ENCODE assay signal across 29 mouse cellular contexts in genomic region chr2:38129961-38130802, GRCm38 (mm10).
DNase-seq lines count a peak whose midpoint lies in the region; ATAC-seq and TF ChIP-seq lines count a peak whose summit lies in the region.
"Had no signal": no experiment of that assay in that cellular context is flagged by ENCODE, and none has a peak within 500 bp of the region (broad histone marks: within the 10 kb centered on the region; RNA-seq: fewer than 3 reads in every experiment).

No protein-coding gene starts in this region.

- no peaks in the 10 kb centered on the region for H3K79me2 ChIP-seq in heart, adult 2 months (replicated peaks; ENCODE audit: control insufficient read depth, insufficient read depth, low read length)

- WGBS in heart, adult 2 months, result 68% methylated on average over 6 of the region's 6 CpGs
- 49% methylated on average over 6 of the region's 6 CpGs for WGBS in lung, embryonic 14.5 days
- WGBS in lung, adult 2 months, result 69% methylated on average over 6 of the region's 6 CpGs
- WGBS in liver, embryonic 14.5 days (ENCODE audit: insufficient replicate concordance), result 72% methylated on average over 6 of the region's 6 CpGs

- no peaks in the 10 kb centered on the region for H3K9me3 ChIP-seq in lung, embryonic 14.5 days (ENCODE audit: low read depth, low read length)
- H3K9me3 ChIP-seq in liver, embryonic 14.5 days (ENCODE audit: control insufficient read depth, low read length), result no peaks in the 10 kb centered on the region
- H3K9me3 ChIP-seq: heart, embryonic 13.5 days; limb, embryonic 12.5 days; midbrain, embryonic 15.5 days; neural tube, embryonic 15.5 days had no signal

- no peak overlapping the region for H3K9ac ChIP-seq in heart, adult 2 months (ENCODE audit: low read depth, low read length)
- no peak overlapping the region for H3K9ac ChIP-seq in lung, embryonic 14.5 days
- no peak overlapping the region for H3K9ac ChIP-seq in liver, embryonic 14.5 days (replicated peaks)
- H3K9ac ChIP-seq: heart, embryonic 13.5 days; hindbrain, embryonic 14.5 days; limb, embryonic 12.5 days; midbrain, embryonic 15.5 days; neural tube, embryonic 15.5 days had no signal

- no peak for TF ChIP-seq POLR2A in heart, adult 2 months (IDR thresholded peaks at IDR 0.05; ENCODE audit: insufficient read depth, low read depth, low read length)
- no peak for TF ChIP-seq POLR2A in lung, adult 2 months (IDR thresholded peaks at IDR 0.05; ENCODE audit: borderline replicate concordance, extremely low read depth, low read depth, low read length)

- intact Hi-C loops in heart, adult 2 months (cut with DNase I), result no loop called here
- intact Hi-C loops in gastrocnemius, postnatal 36 days (cut with DNase I), result no loop called here

- TF ChIP-seq CTCF in heart, adult 2 months (IDR thresholded peaks at IDR 0.05), result no peak
- no peak for TF ChIP-seq CTCF in lung, embryonic 14.5 days (IDR thresholded peaks at IDR 0.05; ENCODE audit: low read depth)
- TF ChIP-seq CTCF in lung, adult 2 months (IDR thresholded peaks at IDR 0.05; ENCODE audit: insufficient read depth, low read length), result no peak
- TF ChIP-seq CTCF in liver, embryonic 14.5 days (IDR thresholded peaks at IDR 0.05; ENCODE audit: low read depth), result no peak

- no peak for ATAC-seq in lung, embryonic 14.5 days (ENCODE audit: insufficient read depth)
- ATAC-seq in liver, embryonic 14.5 days (ENCODE audit: insufficient read depth), result no peak
- ATAC-seq: activated CD4-positive, CD25-positive, alpha-beta regulatory T cell, adult 4 months; forebrain, embryonic 14.5 days; intestine, postnatal 0 days; midbrain, embryonic 15.5 days had no signal

- no peak overlapping the region for H3K4me2 ChIP-seq in lung, embryonic 14.5 days
- no peak overlapping the region for H3K4me2 ChIP-seq in liver, embryonic 14.5 days (ENCODE audit: low read depth)
- H3K4me2 ChIP-seq: heart, embryonic 13.5 days; hindbrain, embryonic 14.5 days; limb, embryonic 12.5 days; midbrain, embryonic 15.5 days; neural tube, embryonic 15.5 days had no signal

- no peaks in the 10 kb centered on the region for H3K27me3 ChIP-seq in heart, adult 2 months (ENCODE audit: control insufficient read depth, insufficient read depth, low read length)
- H3K27me3 ChIP-seq in lung, embryonic 14.5 days (ENCODE audit: insufficient read depth, low read length), result no peaks in the 10 kb centered on the region
- no peaks in the 10 kb centered on the region for H3K27me3 ChIP-seq in liver, embryonic 14.5 days (ENCODE audit: control insufficient read depth, insufficient read depth, low read length)
- H3K27me3 ChIP-seq: heart, embryonic 13.5 days; limb, embryonic 12.5 days; midbrain, embryonic 15.5 days; neural tube, embryonic 15.5 days had no signal

- no peak for TF ChIP-seq EP300 in heart, adult 2 months (IDR thresholded peaks at IDR 0.05; ENCODE audit: insufficient read depth, low read depth, low read length)
- TF ChIP-seq EP300 in liver, embryonic 14.5 days (IDR thresholded peaks at IDR 0.05; ENCODE audit: low read depth), result no peak

- no peak overlapping the region for H3K27ac ChIP-seq in heart, adult 2 months
- no peak overlapping the region for H3K27ac ChIP-seq in lung, embryonic 14.5 days (ENCODE audit: low read depth)
- H3K27ac ChIP-seq in liver, embryonic 14.5 days, result peak overlapping the region; percentile 18
- H3K27ac ChIP-seq: heart, embryonic 13.5 days; hindbrain, embryonic 14.5 days; left cerebral cortex, adult 2 months; limb, embryonic 12.5 days; midbrain, embryonic 15.5 days; neural tube, embryonic 15.5 days had no signal

- H3K4me3 ChIP-seq in heart, adult 2 months, result no peak overlapping the region
- no peak overlapping the region for H3K4me3 ChIP-seq in lung, embryonic 14.5 days (ENCODE audit: low read depth, low read length)
- no peak overlapping the region for H3K4me3 ChIP-seq in lung, adult 2 months (replicated peaks; ENCODE audit: extremely low read depth, low read depth, low read length)
- no peak overlapping the region for H3K4me3 ChIP-seq in liver, embryonic 14.5 days (ENCODE audit: insufficient read depth in 1 of 2, low read depth in 2 of 2, low read length in 2 of 2)
- H3K4me3 ChIP-seq: heart, embryonic 13.5 days; left cerebral cortex, adult 2 months; limb, embryonic 12.5 days; midbrain, embryonic 15.5 days; neural tube, embryonic 15.5 days had no signal

- peaks cover 1% of the 10 kb centered on the region; the same call in 1 of the 2 replicates for H3K4me1 ChIP-seq in heart, adult 2 months (ENCODE audit: control insufficient read depth, insufficient read depth, low read length)
- H3K4me1 ChIP-seq in lung, embryonic 14.5 days (ENCODE audit: insufficient read depth), result no peaks in the 10 kb centered on the region
- H3K4me1 ChIP-seq in lung, adult 2 months (ENCODE audit: control insufficient read depth, insufficient read depth, low read length), result peaks cover 5% of the 10 kb centered on the region; the same call in 1 of the 2 replicates
- H3K4me1 ChIP-seq in liver, embryonic 14.5 days (replicated peaks; ENCODE audit: control insufficient read depth in 2 of 2, insufficient read depth in 2 of 2, low read length in 1 of 2), result peaks cover 58 to 61% of the 10 kb centered on the region in 2 experiments
- H3K4me1 ChIP-seq: midbrain, embryonic 15.5 days; neural tube, embryonic 15.5 days had no signal

- peak; percentile 53 for DNase-seq in heart, adult 11 months
- no peak for DNase-seq in heart, adult 2 months
- peak; percentile 27 for DNase-seq in kidney, postnatal 14 days
- no peak for DNase-seq in kidney, adult 18-20 months
- DNase-seq in lung, embryonic 14.5 days, result peak; percentile 44
- no peak for DNase-seq in lung, adult 2 months
- no peak for DNase-seq in liver, embryonic 14.5 days (ENCODE audit: low read depth in 3 of 3, low spot score in 3 of 3)
- DNase-seq in gastrocnemius, postnatal 36 days, result no peak
- DNase-seq: adrenal gland, adult 2 months; adrenal gland, postnatal 36 days; cerebellum, adult 2 months; cerebellum, postnatal 14 days; gastrocnemius, postnatal 25 days; heart, postnatal 10 days; lung, adult 18-20 months; lung, postnatal 14 days; right cerebral cortex, adult 18-20 months; spleen, adult 18-20 months; thymus, adult 18-20 months; thymus, postnatal 25 days had no signal

- H3K36me3 ChIP-seq in heart, adult 2 months (ENCODE audit: control insufficient read depth, insufficient read depth, low read length), result no peaks in the 10 kb centered on the region; the same call in 1 of the 2 replicates
- H3K36me3 ChIP-seq in lung, embryonic 14.5 days (ENCODE audit: insufficient read depth), result no peaks in the 10 kb centered on the region
- no peaks in the 10 kb centered on the region for H3K36me3 ChIP-seq in liver, embryonic 14.5 days (replicated peaks; ENCODE audit: control insufficient read depth, insufficient read depth, low read depth)
- H3K36me3 ChIP-seq: heart, embryonic 13.5 days; limb, embryonic 12.5 days; midbrain, embryonic 15.5 days; neural tube, embryonic 15.5 days had no signal

Comparison
In these comparisons a context has a peak if more than half of its experiments do, and no peak if none do; other contexts are left out.
1. DNase-seq: peak in heart, adult 11 months (single experiment), kidney, postnatal 14 days (single experiment) and lung, embryonic 14.5 days (single experiment); none in heart, adult 2 months (0 of 2), kidney, adult 18-20 months (single experiment), lung, adult 2 months (single experiment), liver, embryonic 14.5 days (0 of 3) and gastrocnemius, postnatal 36 days (0 of 2).